Mouse (Mus musculus): ENCODE data around the gene Adora2b. TPM values are rescaled to one million over a fixed set of nuclear protein-coding genes. Genes with fewer than 3 reads are reported as not detected.

The Adora2b gene
- polyA plus RNA-seq, 1 experiment from 2014 or later, result 6.1 TPM

DNA sequence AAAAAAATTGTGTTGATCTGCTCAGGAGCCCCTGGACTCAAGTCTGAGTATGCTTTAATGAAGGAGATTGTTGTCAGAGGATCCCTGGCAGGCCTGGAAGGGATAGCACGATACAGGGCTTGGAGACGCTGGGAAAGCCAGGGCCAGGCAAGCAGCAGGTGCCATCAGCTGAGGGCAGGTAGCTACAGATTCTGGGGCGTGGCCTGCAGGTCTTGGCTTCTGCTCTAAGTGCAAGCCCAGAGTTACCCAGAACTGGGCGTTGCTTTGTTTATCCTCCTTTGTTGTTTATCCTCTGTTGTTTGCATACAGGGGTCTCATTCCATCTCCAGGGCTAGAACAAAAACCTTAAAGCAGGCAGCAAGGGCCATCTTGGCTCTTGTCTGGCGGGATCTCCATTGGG is 4.6 kb downstream of the Adora2b start:
- no peak for TF ChIP-seq CTCF (IDR thresholded peaks at IDR 0.05; ENCODE audit: low read depth)
- Histone ChIP-seq H3K4me1 (replicated peaks; ENCODE audit: insufficient read depth, low read length) (peaks cover 6% of the 10 kb centered on the region; the same call in 1 of the 2 replicates), H3K4me3 (replicated peaks; ENCODE audit: low read depth, low read length) (no peak overlapping the region), H3K9ac (ENCODE audit: low read depth, low read length) (no peak overlapping the region), H3K27ac (no peak overlapping the region), H3K27me3 (ENCODE audit: insufficient read depth, low read length) (peaks cover 7% of the 10 kb centered on the region; the same call in 1 of the 2 replicates), H3K4me2 (ENCODE audit: low read length) (no peak overlapping the region), H3K36me3 (ENCODE audit: insufficient read depth, low read length) (no peaks in the 10 kb centered on the region), H3K9me3 (replicated peaks; ENCODE audit: low read length) (no peaks in the 10 kb centered on the region)
- ATAC-seq (replicated peaks; ENCODE audit: low FRiP score, low read depth) (no peak), DNase-seq (ENCODE audit: low spot score) (no peak)
- 83% methylated on average over 5 of the region's 5 CpGs for WGBS

DNA sequence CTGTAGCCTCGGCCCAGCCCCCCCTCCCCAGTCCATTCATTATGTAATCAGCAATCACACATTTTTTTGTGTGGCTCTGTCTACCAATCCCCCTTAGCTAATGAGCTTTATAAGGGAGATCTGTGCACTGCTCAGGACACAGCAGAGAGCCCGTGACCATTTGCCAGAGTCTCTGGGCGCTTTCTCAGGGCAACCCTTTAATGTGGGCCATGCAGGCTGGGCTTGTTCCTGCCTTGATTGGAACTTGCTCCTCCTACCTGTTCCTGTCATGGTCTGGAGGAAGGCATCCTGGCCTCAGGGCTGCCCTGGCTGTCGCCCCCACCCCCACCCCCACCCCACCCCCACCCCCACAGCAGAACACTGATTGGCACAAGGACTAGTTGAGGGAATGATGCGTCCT is 10.4 kb downstream of the Adora2b start:
- ATAC-seq (replicated peaks; ENCODE audit: low FRiP score, low read depth), result peak; percentile 68; the same call in 1 of the 2 replicates
- no peak for TF ChIP-seq CTCF (IDR thresholded peaks at IDR 0.05; ENCODE audit: low read depth)
- Histone ChIP-seq H3K9ac (ENCODE audit: low read depth, low read length) (no peak overlapping the region), H3K36me3 (ENCODE audit: insufficient read depth, low read length) (no peaks in the 10 kb centered on the region), H3K9me3 (replicated peaks; ENCODE audit: low read length) (no peaks in the 10 kb centered on the region), H3K4me1 (replicated peaks; ENCODE audit: insufficient read depth, low read length) (no peaks in the 10 kb centered on the region), H3K4me3 (replicated peaks; ENCODE audit: low read depth, low read length) (no peak overlapping the region), H3K4me2 (ENCODE audit: low read length) (no peak overlapping the region), H3K27me3 (ENCODE audit: insufficient read depth, low read length) (no peaks in the 10 kb centered on the region), H3K27ac (no peak overlapping the region)
- WGBS, result 46% methylated on average over 5 of the region's 5 CpGs
- no peak for DNase-seq (ENCODE audit: low spot score)

DNA sequence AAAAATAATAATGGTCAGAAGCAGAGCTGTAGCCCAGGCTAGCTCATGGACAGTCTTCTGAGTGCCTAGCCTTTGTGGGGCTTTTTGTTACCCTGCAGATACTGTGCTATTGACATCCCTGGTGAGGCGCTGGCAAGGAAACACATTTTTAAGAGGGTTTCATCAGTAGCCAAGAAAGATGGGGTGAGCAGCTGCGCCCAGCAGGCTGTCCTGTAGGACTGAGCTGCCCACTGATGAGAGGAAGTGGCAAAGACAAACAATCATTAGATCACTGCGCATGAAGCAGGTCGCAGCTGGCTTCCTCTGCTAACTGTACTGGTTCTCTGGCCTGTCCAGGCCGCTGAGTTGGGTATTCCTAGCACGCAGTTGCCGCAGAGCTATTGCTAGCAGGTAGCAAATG is 14.8 kb downstream of the Adora2b start:
- Histone ChIP-seq H3K36me3 (ENCODE audit: insufficient read depth, low read length) (no peaks in the 10 kb centered on the region), H3K27ac (no peak overlapping the region), H3K9ac (ENCODE audit: low read depth, low read length) (no peak overlapping the region), H3K27me3 (ENCODE audit: insufficient read depth, low read length) (no peaks in the 10 kb centered on the region), H3K4me3 (replicated peaks; ENCODE audit: low read depth, low read length) (no peak overlapping the region), H3K4me2 (ENCODE audit: low read length) (no peak overlapping the region), H3K9me3 (replicated peaks; ENCODE audit: low read length) (no peaks in the 10 kb centered on the region), H3K4me1 (replicated peaks; ENCODE audit: insufficient read depth, low read length) (no peaks in the 10 kb centered on the region)
- WGBS, result 73% methylated on average over 7 of the region's 7 CpGs
- DNase-seq (ENCODE audit: low spot score) (no peak), ATAC-seq (replicated peaks; ENCODE audit: low FRiP score, low read depth) (no peak)
- no peak for TF ChIP-seq CTCF (IDR thresholded peaks at IDR 0.05; ENCODE audit: low read depth)

DNA sequence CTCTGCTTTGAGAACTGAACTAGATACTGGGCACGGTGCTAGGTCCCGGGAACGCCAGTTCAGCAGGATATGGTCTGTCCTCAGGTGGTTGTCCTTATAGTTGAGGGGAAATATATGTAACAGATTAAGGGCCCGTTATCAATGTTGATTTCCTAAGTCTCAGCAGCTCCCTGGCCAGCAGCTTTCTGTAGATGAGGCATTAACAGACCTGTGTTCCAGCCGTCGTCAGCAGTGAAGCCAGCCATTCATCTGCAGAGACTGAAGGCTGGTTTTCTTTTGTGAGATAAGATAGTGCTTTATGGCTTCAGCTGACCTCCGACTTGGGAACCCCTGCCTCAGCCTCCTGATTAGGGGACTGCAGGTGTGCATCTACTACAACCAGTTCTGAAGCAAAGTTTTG is 15.2 kb downstream of the Adora2b start:
- H3K4me3 ChIP-seq (replicated peaks; ENCODE audit: low read depth, low read length), result no peak overlapping the region
- no peak overlapping the region for H3K4me2 ChIP-seq (ENCODE audit: low read length)
- H3K27ac ChIP-seq, result no peak overlapping the region
- no peaks in the 10 kb centered on the region for H3K27me3 ChIP-seq (ENCODE audit: insufficient read depth, low read length)
- no peaks in the 10 kb centered on the region for H3K9me3 ChIP-seq (replicated peaks; ENCODE audit: low read length)
- H3K4me1 ChIP-seq (replicated peaks; ENCODE audit: insufficient read depth, low read length), result no peaks in the 10 kb centered on the region
- no peak for TF ChIP-seq CTCF (IDR thresholded peaks at IDR 0.05; ENCODE audit: low read depth)
- no peak for ATAC-seq (replicated peaks; ENCODE audit: low FRiP score, low read depth)
- DNase-seq (ENCODE audit: low spot score), result no peak
- H3K9ac ChIP-seq (ENCODE audit: low read depth, low read length), result no peak overlapping the region
- H3K36me3 ChIP-seq (ENCODE audit: insufficient read depth, low read length), result no peaks in the 10 kb centered on the region
- WGBS, result 78% methylated on average over 7 of the region's 7 CpGs

DNA sequence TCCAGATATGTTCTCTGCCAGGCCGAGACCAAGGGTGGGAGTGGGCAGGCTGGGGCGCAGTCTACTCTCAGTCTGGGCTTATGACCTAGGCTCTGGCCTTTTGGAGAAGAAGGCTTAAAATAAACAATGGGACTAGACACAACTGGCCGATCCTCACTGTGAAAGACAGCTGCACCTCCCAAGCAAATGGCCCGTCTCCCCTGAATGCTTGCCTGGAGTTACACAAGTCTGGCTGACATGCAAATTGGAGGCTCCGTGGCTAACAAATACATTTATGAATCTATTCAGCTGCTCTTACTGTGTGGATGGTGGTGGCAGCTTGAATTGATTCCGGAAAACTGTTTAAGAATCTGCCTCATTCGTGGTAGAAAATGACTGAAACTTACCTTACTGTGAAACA is 16.9 kb downstream of the Adora2b start:
- ATAC-seq (replicated peaks; ENCODE audit: low FRiP score, low read depth), result no peak
- Histone ChIP-seq H3K4me1 (replicated peaks; ENCODE audit: insufficient read depth, low read length) (0 out of 2 replicates have a peak, but pooled peaks cover 3% of the 10 kb centered on the region), H3K4me2 (ENCODE audit: low read length) (no peak overlapping the region), H3K9ac (ENCODE audit: low read depth, low read length) (no peak overlapping the region), H3K4me3 (replicated peaks; ENCODE audit: low read depth, low read length) (no peak overlapping the region), H3K9me3 (replicated peaks; ENCODE audit: low read length) (no peaks in the 10 kb centered on the region), H3K36me3 (ENCODE audit: insufficient read depth, low read length) (no peaks in the 10 kb centered on the region), H3K27ac (no peak overlapping the region), H3K27me3 (ENCODE audit: insufficient read depth, low read length) (no peaks in the 10 kb centered on the region)
- TF ChIP-seq CTCF (IDR thresholded peaks at IDR 0.05; ENCODE audit: low read depth), result no peak
- no peak for DNase-seq (ENCODE audit: low spot score)
- WGBS, result 76% methylated on average over 7 of the region's 7 CpGs

DNA sequence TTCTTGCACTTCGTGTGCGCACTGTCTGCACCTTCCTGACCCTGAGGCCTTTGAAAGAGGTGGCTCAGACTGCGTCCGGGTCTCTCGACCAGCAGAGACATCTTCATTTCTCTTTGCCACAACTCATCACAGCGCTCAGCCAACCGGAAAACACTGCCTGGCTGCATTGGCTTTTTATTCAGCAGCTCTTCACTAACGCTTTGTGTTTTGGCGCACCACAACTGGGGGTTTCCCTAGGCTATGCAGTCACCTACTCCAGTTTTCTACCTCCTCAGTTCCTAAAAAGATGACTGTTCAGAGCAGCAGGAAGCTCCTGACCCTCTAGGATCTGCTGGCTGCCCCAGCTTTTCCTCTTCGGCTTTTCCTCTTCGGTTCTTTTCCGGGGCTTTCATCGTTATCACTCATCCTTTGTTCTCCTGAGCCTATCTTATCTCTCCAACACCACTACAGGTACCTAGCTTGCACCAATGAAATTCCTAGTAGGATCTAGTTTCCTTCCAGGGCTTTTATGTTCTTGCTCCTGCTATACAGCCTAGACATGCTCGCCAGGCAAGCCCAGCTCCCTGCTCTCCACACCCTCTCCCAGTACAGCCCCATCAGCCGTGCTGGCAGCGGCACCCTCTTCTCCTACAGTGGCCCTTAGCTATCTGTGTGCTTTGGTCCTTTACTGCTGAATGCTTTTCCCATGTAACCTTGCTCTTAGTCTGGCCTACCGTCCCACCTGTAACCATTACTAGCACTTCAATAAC is 17.9 kb downstream of the Adora2b start:
- Histone ChIP-seq H3K4me1 (replicated peaks; ENCODE audit: insufficient read depth, low read length) (0 out of 2 replicates have a peak, but pooled peaks cover 3% of the 10 kb centered on the region), H3K36me3 (ENCODE audit: insufficient read depth, low read length) (no peaks in the 10 kb centered on the region), H3K9me3 (replicated peaks; ENCODE audit: low read length) (no peaks in the 10 kb centered on the region), H3K9ac (ENCODE audit: low read depth, low read length) (no peak overlapping the region), H3K27me3 (ENCODE audit: insufficient read depth, low read length) (no peaks in the 10 kb centered on the region), H3K27ac (no peak overlapping the region), H3K4me2 (ENCODE audit: low read length) (no peak overlapping the region), H3K4me3 (replicated peaks; ENCODE audit: low read depth, low read length) (no peak overlapping the region)
- TF ChIP-seq CTCF (IDR thresholded peaks at IDR 0.05; ENCODE audit: low read depth), result no peak
- ATAC-seq (replicated peaks; ENCODE audit: low FRiP score, low read depth), result no peak
- WGBS, result 64% methylated on average over 17 of the region's 17 CpGs
- no peak for DNase-seq (ENCODE audit: low spot score)
